Mouse (Mus musculus): ENCODE results near the gene Nacc2. TPM values are rescaled to one million over a fixed set of nuclear protein-coding genes. Genes with fewer than 3 reads are reported as not detected.

Nacc2 gene
- polyA plus RNA-seq, 1 experiment from 2014 or later = 3.9 TPM

DNA sequence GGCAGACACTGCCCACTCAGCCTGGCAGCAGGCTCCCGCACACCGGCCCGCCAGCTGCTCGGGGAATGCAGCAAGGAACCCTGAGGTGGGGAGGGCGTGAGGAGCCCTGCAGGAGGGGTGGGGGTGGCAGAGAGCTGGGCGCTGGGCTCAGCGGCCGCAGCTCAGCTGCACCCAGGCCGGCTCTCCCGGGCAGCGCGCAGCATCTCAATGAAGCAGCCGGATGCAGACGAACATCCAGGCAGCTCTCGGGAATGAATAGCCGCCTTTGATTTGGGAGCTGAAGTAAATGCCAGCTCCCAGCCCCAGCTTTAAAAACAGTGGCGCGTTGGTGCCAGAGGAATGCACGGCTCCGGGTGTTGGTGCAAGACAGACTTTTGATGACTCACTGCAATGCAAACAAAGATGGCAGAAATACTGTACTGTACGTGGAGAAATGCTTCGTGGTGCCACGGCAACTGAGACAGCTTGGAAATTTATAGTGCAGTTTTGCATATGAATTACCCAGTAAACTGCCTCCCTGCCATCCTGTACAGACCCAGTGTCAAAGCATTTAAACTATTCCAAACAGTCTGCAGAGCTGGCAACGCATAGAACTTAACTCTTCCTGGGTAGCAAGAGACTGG lies 31.1 kb downstream of the Nacc2 start:
- 2% methylated on average over 24 of the region's 24 CpGs for WGBS (ENCODE audit: insufficient replicate concordance)
- Histone ChIP-seq H3K4me1 (ENCODE audit: insufficient read depth) (peaks cover 18% of the 10 kb centered on the region), H3K9me3 (ENCODE audit: low read length) (no peaks in the 10 kb centered on the region), H3K9ac (replicated peaks) (0 out of 2 replicates have a peak overlapping the region, but pooled peaks have one; percentile 16), H3K27ac (ENCODE audit: low read depth) (no peak overlapping the region), H3K4me3 (ENCODE audit: low read depth, low read length) (peak overlapping the region; percentile 37), H3K27me3 (ENCODE audit: insufficient read depth, low read length) (peaks cover 26% of the 10 kb centered on the region), H3K36me3 (replicated peaks; ENCODE audit: insufficient read depth, low read length) (no peaks in the 10 kb centered on the region), H3K4me2 (ENCODE audit: low read depth, low read length) (peak overlapping the region; percentile 68)
- DNase-seq (no peak), ATAC-seq (no peak)
- TF ChIP-seq EP300 (IDR thresholded peaks at IDR 0.05; ENCODE audit: low read depth) (no peak), CTCF (IDR thresholded peaks at IDR 0.05; ENCODE audit: low read depth) (no peak)

GRCm38 (mm10) chr2:26090876-26091770 lies 31.9 kb downstream of the Nacc2 start:
- Histone ChIP-seq H3K9ac (replicated peaks) (0 out of 2 replicates have a peak overlapping the region, but pooled peaks have one; percentile 16), H3K27me3 (ENCODE audit: insufficient read depth, low read length) (peaks cover 26% of the 10 kb centered on the region), H3K36me3 (replicated peaks; ENCODE audit: insufficient read depth, low read length) (no peaks in the 10 kb centered on the region), H3K4me2 (ENCODE audit: low read depth, low read length) (peak overlapping the region; percentile 68), H3K4me3 (ENCODE audit: low read depth, low read length) (peak overlapping the region; percentile 37), H3K4me1 (ENCODE audit: insufficient read depth) (peaks cover 25% of the 10 kb centered on the region), H3K27ac (ENCODE audit: low read depth) (no peak overlapping the region), H3K9me3 (ENCODE audit: low read length) (no peaks in the 10 kb centered on the region)
- DNase-seq (peak; percentile 17), ATAC-seq (no peak)
- TF ChIP-seq CTCF (IDR thresholded peaks at IDR 0.05; ENCODE audit: low read depth) (no peak), EP300 (IDR thresholded peaks at IDR 0.05; ENCODE audit: low read depth) (no peak)
- WGBS (ENCODE audit: insufficient replicate concordance) = 10% methylated on average over 27 of the region's 39 CpGs

- Histone ChIP-seq H3K9ac (replicated peaks) (no peak overlapping the region), H3K4me2 (ENCODE audit: low read depth, low read length) (no peak overlapping the region), H3K4me3 (ENCODE audit: low read depth, low read length) (no peak overlapping the region), H3K27ac (ENCODE audit: low read depth) (no peak overlapping the region), H3K9me3 (ENCODE audit: low read length) (no peaks in the 10 kb centered on the region), H3K27me3 (ENCODE audit: insufficient read depth, low read length) (peaks cover 26% of the 10 kb centered on the region), H3K4me1 (ENCODE audit: insufficient read depth) (peaks cover 25% of the 10 kb centered on the region), H3K36me3 (replicated peaks; ENCODE audit: insufficient read depth, low read length) (no peaks in the 10 kb centered on the region)
- DNase-seq (peak; percentile 13), ATAC-seq (no peak; the same call in 1 of the 2 replicates)
- TF ChIP-seq EP300 (IDR thresholded peaks at IDR 0.05; ENCODE audit: low read depth) (peak; percentile 24; the same call in 1 of the 2 replicates), CTCF (IDR thresholded peaks at IDR 0.05; ENCODE audit: low read depth) (no peak)
- WGBS (ENCODE audit: insufficient replicate concordance) = 59% methylated on average over 2 of the region's 2 CpGs
Measured at GRCm38 (mm10) chr2:26089005-26089404, 34.0 kb downstream of the Nacc2 start.

DNA sequence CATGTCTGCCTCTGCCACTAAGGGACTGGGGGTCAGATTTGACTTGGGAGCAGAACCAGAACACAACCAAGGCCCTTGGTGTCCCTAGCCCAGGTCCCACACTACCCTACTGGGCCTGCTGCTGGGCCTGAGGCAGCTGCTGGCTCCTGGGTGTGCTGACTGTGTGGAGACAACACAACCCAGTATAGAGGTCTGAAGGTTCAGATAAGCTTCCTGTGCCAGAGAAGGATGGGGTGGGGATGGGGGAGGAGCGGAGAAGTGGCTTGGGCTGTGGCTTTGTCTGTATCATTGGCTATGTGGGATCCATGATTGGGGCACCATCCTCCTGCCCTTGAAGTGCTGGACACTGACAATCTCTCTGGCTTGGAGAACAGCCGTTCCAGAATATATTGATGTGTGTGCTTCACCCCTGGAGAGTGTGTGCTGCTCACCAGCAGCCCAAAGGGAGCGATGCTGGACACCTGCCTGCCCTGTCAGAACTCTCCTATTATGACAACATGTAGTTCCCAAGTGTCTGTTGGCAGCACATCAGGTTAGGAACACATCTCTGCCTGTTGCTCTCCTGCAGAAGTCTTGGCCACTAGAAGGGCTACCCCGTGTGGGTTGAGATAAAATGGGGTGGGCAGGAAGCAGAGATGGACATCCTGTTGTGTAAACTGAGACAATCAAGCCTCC lies 36.0 kb downstream of the Nacc2 start:
- peak overlapping the region; percentile 71 for H3K27ac ChIP-seq (ENCODE audit: low read depth)
- H3K4me3 ChIP-seq (ENCODE audit: low read depth, low read length) = no peak overlapping the region
- TF ChIP-seq EP300 (IDR thresholded peaks at IDR 0.05; ENCODE audit: low read depth) (peak; percentile 60; the same call in 1 of the 2 replicates), CTCF (IDR thresholded peaks at IDR 0.05; ENCODE audit: low read depth) (no peak)
- WGBS (ENCODE audit: insufficient replicate concordance) = 51% methylated on average over 4 of the region's 4 CpGs
- peaks cover 20% of the 10 kb centered on the region for H3K27me3 ChIP-seq (ENCODE audit: insufficient read depth, low read length)
- peak overlapping the region; percentile 40 for H3K4me2 ChIP-seq (ENCODE audit: low read depth, low read length)
- H3K4me1 ChIP-seq (ENCODE audit: insufficient read depth) = peaks cover 25% of the 10 kb centered on the region
- peak overlapping the region; percentile 40 for H3K9ac ChIP-seq (replicated peaks)
- no peaks in the 10 kb centered on the region for H3K36me3 ChIP-seq (replicated peaks; ENCODE audit: insufficient read depth, low read length)
- DNase-seq = peak; percentile 67
- ATAC-seq = peak; percentile 98
- H3K9me3 ChIP-seq (ENCODE audit: low read length) = no peaks in the 10 kb centered on the region

DNA sequence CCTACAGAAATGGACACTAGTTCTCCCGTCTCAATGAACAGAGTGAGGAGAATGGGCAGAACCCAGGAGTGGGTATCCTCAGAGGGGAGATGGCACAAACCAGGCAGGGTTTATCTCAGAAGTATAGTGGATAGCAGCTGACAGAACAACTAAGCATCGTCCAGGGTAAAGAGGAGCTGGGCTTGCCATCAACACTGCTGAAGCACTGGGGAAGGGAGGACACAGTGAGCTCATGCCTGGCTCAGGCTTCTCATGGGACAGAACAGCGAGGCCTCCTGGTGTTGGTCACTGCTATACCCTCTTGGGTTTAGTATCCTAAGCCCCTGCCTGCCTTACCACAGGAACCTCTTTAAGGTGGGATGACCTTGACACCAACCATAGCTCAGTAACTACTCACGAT lies 36.5 kb downstream of the Nacc2 start:
- Histone ChIP-seq H3K4me3 (ENCODE audit: low read depth, low read length) (no peak overlapping the region), H3K27ac (ENCODE audit: low read depth) (peak overlapping the region; percentile 71), H3K4me1 (ENCODE audit: insufficient read depth) (peaks cover 21% of the 10 kb centered on the region), H3K36me3 (replicated peaks; ENCODE audit: insufficient read depth, low read length) (no peaks in the 10 kb centered on the region), H3K9me3 (ENCODE audit: low read length) (no peaks in the 10 kb centered on the region), H3K27me3 (ENCODE audit: insufficient read depth, low read length) (peaks cover 15% of the 10 kb centered on the region), H3K9ac (replicated peaks) (peak overlapping the region; percentile 40), H3K4me2 (ENCODE audit: low read depth, low read length) (peak overlapping the region; percentile 40; the same call in 1 of the 2 replicates)
- peak; percentile 47 for ATAC-seq
- 65% methylated on average over 4 of the region's 4 CpGs for WGBS (ENCODE audit: insufficient replicate concordance)
- TF ChIP-seq CTCF (IDR thresholded peaks at IDR 0.05; ENCODE audit: low read depth) (no peak), EP300 (IDR thresholded peaks at IDR 0.05; ENCODE audit: low read depth) (no peak)
- DNase-seq = no peak

DNA sequence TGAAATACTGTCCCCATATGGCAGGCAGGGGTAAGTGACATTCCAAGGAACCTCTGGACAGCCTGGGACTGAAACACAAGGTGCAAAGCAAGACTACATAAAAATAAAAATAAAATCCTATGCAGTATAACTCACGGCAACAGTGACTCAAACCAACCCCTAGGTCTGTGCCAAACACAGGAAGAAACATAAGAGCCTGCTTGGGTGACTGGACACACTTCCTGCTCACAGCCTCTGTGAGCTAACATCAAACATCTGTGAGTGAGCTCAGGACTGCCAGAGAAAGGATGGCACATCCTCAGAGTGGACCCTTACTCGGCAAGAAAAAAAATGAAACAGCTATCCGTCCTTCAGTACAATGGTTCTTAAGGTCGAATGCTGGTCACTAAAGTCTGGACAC lies 40.1 kb downstream of the Nacc2 start:
- Histone ChIP-seq H3K4me1 (ENCODE audit: insufficient read depth) (peaks cover 15% of the 10 kb centered on the region), H3K4me2 (ENCODE audit: low read depth, low read length) (no peak overlapping the region), H3K9ac (replicated peaks) (no peak overlapping the region), H3K27me3 (ENCODE audit: insufficient read depth, low read length) (no peaks in the 10 kb centered on the region), H3K9me3 (ENCODE audit: low read length) (no peaks in the 10 kb centered on the region), H3K36me3 (replicated peaks; ENCODE audit: insufficient read depth, low read length) (no peaks in the 10 kb centered on the region), H3K27ac (ENCODE audit: low read depth) (no peak overlapping the region), H3K4me3 (ENCODE audit: low read depth, low read length) (no peak overlapping the region)
- ATAC-seq (no peak), DNase-seq (no peak)
- 58% methylated on average over 4 of the region's 4 CpGs for WGBS (ENCODE audit: insufficient replicate concordance)
- TF ChIP-seq CTCF (IDR thresholded peaks at IDR 0.05; ENCODE audit: low read depth) (no peak), EP300 (IDR thresholded peaks at IDR 0.05; ENCODE audit: low read depth) (no peak)
